Mouse (Mus musculus) liver, embryonic 11.5 days (tissue): ENCODE data around the gene Rbbp5. TPM values are rescaled to one million over a fixed set of nuclear protein-coding genes. Genes with fewer than 3 reads are reported as not detected.

Experiments used
- ATAC-seq: fragments of 200-750 bp; cut with Nextera tagmentation; replicated peaks from 2 replicates; pipeline ENCODE4 v1.8.0; 2017; ENCODE audit warnings: moderate number of reproducible peaks, mild to moderate bottlenecking, moderate TSS enrichment, moderate library complexity; ENCODE audit not compliant: low FRiP score
- DNase-seq: peaks from one replicate; pipeline ENCODE4 v3.0.0-alpha.2; 2017; ENCODE audit warnings: low spot score
- H3K27ac ChIP-seq: fragments of 300-500 bp; sonication (generic); 2 replicates; pipeline ENCODE4 v1.5.1; 2014; ENCODE audit warnings: mild to moderate bottlenecking, low read depth, low read length, control low read depth
- H3K27me3 ChIP-seq: fragments of 300-500 bp; sonication (generic); replicated peaks from 2 replicates; pipeline ENCODE4 v1.6.1; 2014; ENCODE audit warnings: low read length, mixed read lengths; ENCODE audit not compliant: control insufficient read depth, insufficient read depth
- H3K36me3 ChIP-seq: fragments of 300-500 bp; sonication (generic); 2 replicates; pipeline ENCODE4 v1.6.1; 2014; ENCODE audit warnings: mild to moderate bottlenecking, low read length, moderate library complexity, mixed read lengths; ENCODE audit not compliant: control insufficient read depth, insufficient read depth
- H3K4me1 ChIP-seq: fragments of 300-500 bp; sonication (generic); replicated peaks from 2 replicates; pipeline ENCODE4 v1.6.1; 2014; ENCODE audit warnings: low read length, mixed read lengths; ENCODE audit not compliant: control insufficient read depth, insufficient read depth
- H3K4me2 ChIP-seq: fragments of 300-500 bp; sonication (generic); 2 replicates; pipeline ENCODE4 v1.6.1; 2014; ENCODE audit warnings: mild to moderate bottlenecking, control low read depth, moderate library complexity
- H3K4me3 ChIP-seq: fragments of 300-500 bp; sonication (generic); 2 replicates; pipeline ENCODE4 v1.5.1; 2014; ENCODE audit warnings: low read depth, low read length, control low read depth
- H3K9ac ChIP-seq: fragments of 300-500 bp; sonication (generic); 2 replicates; pipeline ENCODE4 v1.6.1; 2014; ENCODE audit warnings: low read depth, low read length, control low read depth
- H3K9me3 ChIP-seq: fragments of 300-500 bp; sonication (generic); 2 replicates; pipeline ENCODE4 v1.6.1; 2016; ENCODE audit warnings: low read length, inconsistent platforms, mixed read lengths; ENCODE audit not compliant: control insufficient read depth
- WGBS: fragments of 180-500 bp; shearing (Covaris S2); extraction: QIAGEN DNeasy Blood & Tissue Kit; methylation state at CpG from one replicate; pipeline ENCODE4 v1.1.7; 2014; 5-methylcytosine and 5-hydroxymethylcytosine counted together
- polyA plus RNA-seq: library from polyadenylated mRNA; unstranded; fragments of >200 nt; fragmentation: Nextera tagmentation; extraction: Ambion mirVana; gene quantifications from 2 replicates; pipeline ENCODE4 v1.2.1, GENCODE M21; 2014

Gene Rbbp5
- polyA plus RNA-seq, 1 experiment from 2014 or later: 46.6 TPM

DNA sequence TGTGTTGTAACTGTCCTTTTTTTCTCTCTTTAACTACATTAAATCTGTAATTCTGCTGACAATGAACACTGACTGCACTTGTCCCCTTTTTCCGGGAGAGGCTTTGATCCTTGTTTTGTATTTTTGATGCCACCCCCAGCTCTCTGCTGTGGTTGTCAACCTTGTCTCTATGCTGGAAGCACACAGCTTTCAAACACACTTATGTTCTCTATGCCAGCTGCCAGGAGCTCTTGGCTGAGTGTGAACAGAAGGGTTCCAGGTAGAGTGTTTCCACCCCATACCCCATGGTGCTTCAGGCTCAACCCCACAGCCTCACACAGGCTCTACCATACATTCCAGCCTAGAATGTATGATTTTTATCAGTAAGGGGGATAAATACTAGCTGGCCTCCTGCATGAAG lies 2.7 kb upstream of the Rbbp5 start:
- Histone ChIP-seq H3K36me3 (no peaks in the 10 kb centered on the region), H3K4me3 (no peak overlapping the region), H3K4me1 (peaks cover 13% of the 10 kb centered on the region; the same call in 1 of the 2 replicates), H3K27me3 (no peaks in the 10 kb centered on the region), H3K9me3 (no peaks in the 10 kb centered on the region), H3K9ac (no peak overlapping the region), H3K4me2 (no peak overlapping the region), H3K27ac (no peak overlapping the region)
- DNase-seq: no peak
- 83% methylated on average over 1 of the region's 1 CpGs for WGBS
- no peak for ATAC-seq

DNA sequence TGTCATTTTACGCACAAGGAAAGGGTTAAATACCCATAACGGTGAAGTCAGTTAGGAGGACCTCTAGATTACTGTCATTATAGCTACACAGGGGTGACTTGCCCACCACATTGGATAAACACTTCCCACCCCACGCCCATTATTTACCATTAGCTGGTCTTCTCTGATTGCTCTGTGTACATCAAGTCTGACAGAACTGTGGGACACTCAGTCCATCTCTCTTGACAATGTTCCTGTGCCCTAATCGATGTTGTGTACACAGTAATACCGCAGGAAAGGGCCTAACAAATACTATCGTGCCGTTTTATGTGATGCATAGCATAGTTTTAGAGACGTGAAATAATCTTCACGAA lies 614 bp upstream of the Rbbp5 start:
- Histone ChIP-seq H3K36me3 (no peaks in the 10 kb centered on the region), H3K4me3 (peak overlapping the region; percentile 90), H3K27me3 (no peaks in the 10 kb centered on the region), H3K9me3 (no peaks in the 10 kb centered on the region), H3K9ac (peak overlapping the region; percentile 86), H3K27ac (peak overlapping the region; percentile 70), H3K4me1 (peaks cover 13% of the 10 kb centered on the region; the same call in 1 of the 2 replicates), H3K4me2 (peak overlapping the region; percentile 88)
- 4% methylated on average over 9 of the region's 9 CpGs for WGBS
- ATAC-seq (peak; percentile 49), DNase-seq (no peak)

DNA sequence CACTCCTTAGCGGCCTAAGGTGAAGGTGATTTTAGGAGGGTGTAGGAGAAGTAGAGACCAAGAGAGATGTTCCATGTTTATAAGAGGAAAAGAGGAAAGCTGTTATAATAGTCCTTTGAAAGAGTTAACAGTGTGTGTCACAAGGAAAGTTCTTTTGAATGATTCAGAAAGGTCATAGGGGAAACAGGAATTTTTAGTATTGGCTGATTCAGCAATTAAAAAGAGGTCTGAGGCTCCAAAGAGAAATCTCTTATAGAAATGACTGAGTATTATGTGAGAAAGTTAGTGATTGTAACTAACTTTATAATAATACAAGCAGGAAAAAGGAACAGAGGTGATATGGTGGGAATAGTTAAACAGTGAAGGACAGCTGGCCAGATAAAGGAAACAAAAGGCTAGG lies 2.3 kb downstream of the Rbbp5 start:
- H3K4me2 ChIP-seq: no peak overlapping the region
- no peak overlapping the region for H3K27ac ChIP-seq
- no peaks in the 10 kb centered on the region for H3K27me3 ChIP-seq
- no peak for DNase-seq
- H3K9ac ChIP-seq: no peak overlapping the region
- ATAC-seq: no peak
- WGBS: 86% methylated on average over 1 of the region's 1 CpGs
- H3K4me3 ChIP-seq: no peak overlapping the region
- no peaks in the 10 kb centered on the region for H3K9me3 ChIP-seq
- peaks cover 13% of the 10 kb centered on the region; the same call in 1 of the 2 replicates for H3K4me1 ChIP-seq
- H3K36me3 ChIP-seq: 0 out of 2 replicates have a peak, but pooled peaks cover 2% of the 10 kb centered on the region

DNA sequence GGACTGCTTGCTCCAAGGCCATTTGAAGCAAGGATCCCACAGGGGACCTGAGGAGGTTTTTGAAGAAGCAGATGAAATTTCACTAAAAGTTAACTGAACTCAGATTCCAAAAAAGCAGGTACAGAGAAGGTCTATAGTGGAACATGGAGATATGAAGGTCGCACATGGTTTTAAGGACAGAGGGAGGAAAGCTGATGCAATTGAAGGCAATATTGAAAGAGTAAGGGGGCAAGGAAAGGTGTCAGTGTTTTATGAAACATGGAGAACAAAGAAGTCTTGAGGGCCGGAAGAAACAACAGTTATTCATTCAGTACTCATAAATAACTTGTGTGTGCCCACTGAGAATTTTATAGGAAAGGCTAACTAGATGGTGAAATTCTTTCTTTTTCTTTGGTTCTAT lies 4.5 kb downstream of the Rbbp5 start:
- DNase-seq (no peak), ATAC-seq (no peak)
- Histone ChIP-seq H3K4me1 (peaks cover 5% of the 10 kb centered on the region; the same call in 1 of the 2 replicates), H3K9ac (no peak overlapping the region), H3K27me3 (no peaks in the 10 kb centered on the region), H3K4me3 (no peak overlapping the region), H3K9me3 (no peaks in the 10 kb centered on the region), H3K36me3 (peaks cover 5% of the 10 kb centered on the region; the same call in 1 of the 2 replicates), H3K4me2 (no peak overlapping the region), H3K27ac (no peak overlapping the region)
- WGBS: 95% methylated on average over 2 of the region's 2 CpGs

GRCm38 (mm10) chr1:132483234-132483633 lies 6.1 kb downstream of the Rbbp5 start:
- peaks cover 3% of the 10 kb centered on the region; the same call in 1 of the 2 replicates for H3K4me1 ChIP-seq
- H3K4me2 ChIP-seq: no peak overlapping the region
- no peak overlapping the region for H3K4me3 ChIP-seq
- no peaks in the 10 kb centered on the region for H3K27me3 ChIP-seq
- no peak overlapping the region for H3K9ac ChIP-seq
- DNase-seq (no peak), ATAC-seq (no peak)
- no peaks in the 10 kb centered on the region for H3K9me3 ChIP-seq
- H3K27ac ChIP-seq: no peak overlapping the region
- H3K36me3 ChIP-seq: peaks cover 9% of the 10 kb centered on the region; the same call in 1 of the 2 replicates
- 89% methylated on average over 3 of the region's 3 CpGs for whole genome bisulfite sequencing

DNA sequence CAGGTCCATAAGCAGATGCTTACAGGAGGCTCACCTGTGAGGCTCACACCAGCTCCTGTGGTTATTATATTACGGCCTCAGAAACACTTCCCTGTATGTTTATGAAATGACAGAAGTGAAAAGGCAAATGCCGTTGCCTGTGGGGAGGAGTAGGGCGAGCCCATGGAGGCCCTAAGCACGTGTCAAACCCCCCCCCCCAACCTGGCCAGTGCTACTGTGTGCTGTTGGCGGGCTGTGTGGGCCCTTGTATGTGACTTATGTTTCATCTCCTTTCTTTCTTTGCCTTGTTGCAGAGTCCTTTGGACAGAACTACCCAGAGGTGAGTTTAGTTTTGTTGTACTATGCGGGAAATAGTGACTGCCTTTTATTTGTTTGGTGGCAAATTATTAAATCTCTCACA lies 6.6 kb downstream of the Rbbp5 start:
- Histone ChIP-seq H3K4me2 (no peak overlapping the region), H3K27ac (no peak overlapping the region), H3K36me3 (peaks cover 9% of the 10 kb centered on the region; the same call in 1 of the 2 replicates), H3K4me1 (peaks cover 3% of the 10 kb centered on the region; the same call in 1 of the 2 replicates), H3K4me3 (no peak overlapping the region), H3K9me3 (no peaks in the 10 kb centered on the region), H3K9ac (no peak overlapping the region), H3K27me3 (no peaks in the 10 kb centered on the region)
- DNase-seq (no peak), ATAC-seq (no peak)
- 85% methylated on average over 6 of the region's 6 CpGs for WGBS

DNA sequence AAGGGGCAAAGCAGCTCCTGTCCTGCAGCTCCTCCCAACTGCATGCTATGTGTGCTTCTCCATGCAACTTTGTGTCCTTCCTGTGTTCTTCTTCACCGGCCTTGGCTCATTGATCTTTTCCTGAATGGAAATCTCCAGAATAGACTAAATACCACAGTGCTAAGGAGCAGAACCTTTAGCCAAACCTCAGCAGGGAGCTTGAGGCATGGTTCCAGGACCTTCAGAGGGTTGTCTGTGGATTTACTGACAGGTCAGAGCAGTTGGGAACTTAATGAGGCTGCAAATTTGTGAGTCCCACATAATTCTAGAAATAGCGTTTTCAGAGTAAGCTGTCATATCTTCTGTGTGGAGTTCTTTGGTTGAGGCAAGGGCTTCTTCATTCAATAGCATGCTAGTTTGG lies 23.4 kb downstream of the Rbbp5 start:
- no peaks in the 10 kb centered on the region for H3K27me3 ChIP-seq
- H3K9me3 ChIP-seq: no peaks in the 10 kb centered on the region
- ATAC-seq (no peak), DNase-seq (no peak)
- no peaks in the 10 kb centered on the region for H3K4me1 ChIP-seq
- no peak overlapping the region for H3K4me2 ChIP-seq
- no peak overlapping the region for H3K4me3 ChIP-seq
- no peak overlapping the region for H3K27ac ChIP-seq
- 90% methylated on average over 2 of the region's 2 CpGs for WGBS
- H3K36me3 ChIP-seq: peaks cover 35% of the 10 kb centered on the region
- H3K9ac ChIP-seq: no peak overlapping the region

GRCm38 (mm10) chr1:132505155-132505554 lies 28.0 kb downstream of the Rbbp5 start:
- peaks cover 28% of the 10 kb centered on the region for H3K36me3 ChIP-seq

GRCm38 (mm10) chr1:132506058-132506457 lies 28.9 kb downstream of the Rbbp5 start, which contains the start of gene Tmem81:
Tmem81 (plus strand) TSS chr1:132506230.
- Histone ChIP-seq H3K9me3 (no peaks in the 10 kb centered on the region), H3K36me3 (peaks cover 25% of the 10 kb centered on the region), H3K4me1 (no peaks in the 10 kb centered on the region), H3K4me3 (no peak within 1 kb of the TSS), H3K27ac (no peak within 1 kb of the TSS), H3K9ac (no peak within 1 kb of the TSS), H3K27me3 (no peaks in the 10 kb centered on the region), H3K4me2 (no peak within 1 kb of the TSS)
- no peak for DNase-seq
- 90% methylated on average over 7 of the region's 7 CpGs for WGBS
- ATAC-seq: no peak

More at GRCm38 (mm10) chr1:132505155-132505554, 28.0 kb downstream of the Rbbp5 start:
- no peaks in the 10 kb centered on the region for H3K27me3 ChIP-seq
- DNase-seq: no peak
- H3K4me1 ChIP-seq: no peaks in the 10 kb centered on the region
- ATAC-seq: no peak
- H3K27ac ChIP-seq: no peak overlapping the region
- no peak overlapping the region for H3K4me3 ChIP-seq
- WGBS: 93% methylated on average over 5 of the region's 5 CpGs
- H3K9ac ChIP-seq: no peak overlapping the region
- no peak overlapping the region for H3K4me2 ChIP-seq
- H3K9me3 ChIP-seq: no peaks in the 10 kb centered on the region
